Mouse (Mus musculus) liver, embryonic 12.5 days (tissue): ENCODE measurements around the gene Pacsin2. TPM values are rescaled to one million over a fixed set of nuclear protein-coding genes. Genes with fewer than 3 reads are reported as not detected.

Experiments
- ATAC-seq: fragments of 200-750 bp; cut with Nextera tagmentation; 2 replicates; pipeline ENCODE4 v1.8.0; 2017; ENCODE audit warnings: moderate number of reproducible peaks, mild to moderate bottlenecking, moderate library complexity
- H3K27ac ChIP-seq: fragments of 300-500 bp; sonication (generic); 2 replicates; pipeline ENCODE4 v1.5.1; 2016; ENCODE audit warnings: mild to moderate bottlenecking
- H3K27me3 ChIP-seq: fragments of 300-500 bp; sonication (generic); replicated peaks from 2 replicates; pipeline ENCODE4 v1.6.1; 2016; ENCODE audit warnings: mild to moderate bottlenecking, moderate library complexity
- H3K36me3 ChIP-seq: fragments of 300-500 bp; sonication (generic); 2 replicates; pipeline ENCODE4 v1.6.1; 2016; ENCODE audit warnings: mild to moderate bottlenecking, moderate library complexity
- H3K4me1 ChIP-seq: fragments of 300-500 bp; sonication (generic); 2 replicates; pipeline ENCODE4 v1.6.1; 2016
- H3K4me2 ChIP-seq: fragments of 300-500 bp; sonication (generic); 2 replicates; pipeline ENCODE4 v1.6.1; 2016; ENCODE audit warnings: mild to moderate bottlenecking, moderate library complexity
- H3K4me3 ChIP-seq: fragments of 300-500 bp; sonication (generic); 2 replicates; pipeline ENCODE4 v1.5.1; 2016; ENCODE audit warnings: mild to moderate bottlenecking, moderate library complexity
- H3K9ac ChIP-seq: fragments of 300-500 bp; sonication (generic); 2 replicates; pipeline ENCODE4 v1.6.1; 2016; ENCODE audit warnings: mild to moderate bottlenecking, moderate library complexity
- H3K9me3 ChIP-seq: fragments of 300-500 bp; sonication (generic); replicated peaks from 2 replicates; pipeline ENCODE4 v1.6.1; 2016; ENCODE audit warnings: mild to moderate bottlenecking, moderate library complexity
- WGBS: fragments of 180-500 bp; shearing (Covaris S2); methylation state at CpG from one replicate; pipeline ENCODE4 v1.1.7; 2016; ENCODE audit not compliant: insufficient replicate concordance; 5-methylcytosine and 5-hydroxymethylcytosine counted together
- polyA plus RNA-seq: library from polyadenylated mRNA; unstranded; fragments of >200 nt; fragmentation: Nextera tagmentation; extraction: Ambion mirVana; gene quantifications from 2 replicates; pipeline ENCODE4 v1.2.1, GENCODE M21; 2016

Gene Pacsin2
- polyA plus RNA-seq, 1 experiment from 2014 or later = 65.1 TPM

GRCm38 (mm10) chr15:83494572-83494920 lies 30.1 kb upstream of the Pacsin2 start:
- peaks cover 25% of the 10 kb centered on the region for H3K4me1 ChIP-seq
- no peak overlapping the region for H3K27ac ChIP-seq
- H3K4me3 ChIP-seq = no peak overlapping the region
- H3K9ac ChIP-seq = no peak overlapping the region
- no peak for ATAC-seq
- no peaks in the 10 kb centered on the region for H3K9me3 ChIP-seq
- peaks cover 19% of the 10 kb centered on the region for H3K36me3 ChIP-seq
- no peaks in the 10 kb centered on the region for H3K27me3 ChIP-seq
- 69% methylated on average over 6 of the region's 6 CpGs for WGBS
- H3K4me2 ChIP-seq = no peak overlapping the region

GRCm38 (mm10) chr15:83493856-83494571 lies 29.6 kb upstream of the Pacsin2 start:
- Histone ChIP-seq H3K27ac (no peak overlapping the region), H3K4me1 (peaks cover 25% of the 10 kb centered on the region), H3K27me3 (no peaks in the 10 kb centered on the region), H3K9me3 (no peaks in the 10 kb centered on the region), H3K4me2 (no peak overlapping the region), H3K9ac (no peak overlapping the region), H3K36me3 (peaks cover 16% of the 10 kb centered on the region), H3K4me3 (no peak overlapping the region)
- no peak for ATAC-seq
- WGBS = 64% methylated on average over 7 of the region's 7 CpGs

- Histone ChIP-seq H3K4me2 (no peak overlapping the region), H3K4me3 (no peak overlapping the region), H3K4me1 (peaks cover 25% of the 10 kb centered on the region), H3K9me3 (no peaks in the 10 kb centered on the region), H3K27me3 (no peaks in the 10 kb centered on the region), H3K27ac (no peak overlapping the region), H3K9ac (no peak overlapping the region), H3K36me3 (peaks cover 5% of the 10 kb centered on the region; the same call in 1 of the 2 replicates)
- 73% methylated on average over 5 of the region's 5 CpGs for WGBS
- ATAC-seq = no peak
Observed at GRCm38 (mm10) chr15:83491891-83492290, 27.5 kb upstream of the Pacsin2 start.

GRCm38 (mm10) chr15:83489471-83489870 lies 25.1 kb upstream of the Pacsin2 start:
- Histone ChIP-seq H3K4me3 (no peak overlapping the region), H3K4me1 (peaks cover 4% of the 10 kb centered on the region), H3K36me3 (no peaks in the 10 kb centered on the region), H3K9ac (no peak overlapping the region), H3K9me3 (no peaks in the 10 kb centered on the region), H3K27ac (no peak overlapping the region), H3K27me3 (no peaks in the 10 kb centered on the region), H3K4me2 (no peak overlapping the region)
- ATAC-seq = no peak
- 88% methylated on average over 20 of the region's 20 CpGs for WGBS

- 77% methylated on average over 9 of the region's 9 CpGs for WGBS
- Histone ChIP-seq H3K4me2 (no peak overlapping the region), H3K27me3 (no peaks in the 10 kb centered on the region), H3K9ac (no peak overlapping the region), H3K4me1 (peaks cover 3% of the 10 kb centered on the region), H3K9me3 (no peaks in the 10 kb centered on the region), H3K27ac (no peak overlapping the region), H3K36me3 (no peaks in the 10 kb centered on the region), H3K4me3 (no peak overlapping the region)
- ATAC-seq = no peak
Observed at GRCm38 (mm10) chr15:83487477-83488115, 23.2 kb upstream of the Pacsin2 start.

- no peaks in the 10 kb centered on the region for H3K9me3 ChIP-seq
- no peak overlapping the region for H3K4me2 ChIP-seq
- ATAC-seq = no peak
- H3K36me3 ChIP-seq = no peaks in the 10 kb centered on the region
- no peak overlapping the region for H3K27ac ChIP-seq
- 85% methylated on average over 10 of the region's 10 CpGs for WGBS
- no peak overlapping the region for H3K4me3 ChIP-seq
- H3K4me1 ChIP-seq = peaks cover 17% of the 10 kb centered on the region
- H3K27me3 ChIP-seq = 0 out of 2 replicates have a peak, but pooled peaks cover under 1% of the 10 kb centered on the region
- H3K9ac ChIP-seq = no peak overlapping the region
Observed at GRCm38 (mm10) chr15:83484311-83484710, 19.9 kb upstream of the Pacsin2 start.

GRCm38 (mm10) chr15:83483482-83483881 lies 19.1 kb upstream of the Pacsin2 start:
- 6% methylated on average over 2 of the region's 2 CpGs for whole genome bisulfite sequencing
- 0 out of 2 replicates have a peak, but pooled peaks have one; percentile 51 for ATAC-seq

GRCm38 (mm10) chr15:83482645-83483224 lies 18.3 kb upstream of the Pacsin2 start:
- H3K27me3 ChIP-seq = 0 out of 2 replicates have a peak, but pooled peaks cover 9% of the 10 kb centered on the region
- no peaks in the 10 kb centered on the region for H3K36me3 ChIP-seq
- ATAC-seq = no peak
- H3K4me1 ChIP-seq = peaks cover 17% of the 10 kb centered on the region
- 44% methylated on average over 8 of the region's 8 CpGs for WGBS
- no peak overlapping the region for H3K4me2 ChIP-seq
- no peak overlapping the region for H3K9ac ChIP-seq
- H3K4me3 ChIP-seq = no peak overlapping the region
- no peak overlapping the region; the same call in 1 of the 2 replicates for H3K27ac ChIP-seq
- no peaks in the 10 kb centered on the region for H3K9me3 ChIP-seq

More at GRCm38 (mm10) chr15:83483482-83483881, 19.1 kb upstream of the Pacsin2 start:
- Histone ChIP-seq H3K4me3 (no peak overlapping the region), H3K27ac (no peak overlapping the region), H3K9ac (no peak overlapping the region), H3K4me2 (no peak overlapping the region), H3K36me3 (no peaks in the 10 kb centered on the region), H3K4me1 (peaks cover 17% of the 10 kb centered on the region), H3K27me3 (0 out of 2 replicates have a peak, but pooled peaks cover 8% of the 10 kb centered on the region), H3K9me3 (no peaks in the 10 kb centered on the region)

- peaks cover 20% of the 10 kb centered on the region for H3K4me1 ChIP-seq
- H3K9ac ChIP-seq = no peak overlapping the region
- H3K36me3 ChIP-seq = no peaks in the 10 kb centered on the region
- H3K9me3 ChIP-seq = no peaks in the 10 kb centered on the region
- WGBS = 63% methylated on average over 10 of the region's 10 CpGs
- no peak overlapping the region for H3K27ac ChIP-seq
- no peak overlapping the region for H3K4me3 ChIP-seq
- no peak overlapping the region for H3K4me2 ChIP-seq
- H3K27me3 ChIP-seq = 0 out of 2 replicates have a peak, but pooled peaks cover 14% of the 10 kb centered on the region
- no peak for ATAC-seq
Observed at GRCm38 (mm10) chr15:83481236-83481780, 16.9 kb upstream of the Pacsin2 start.

GRCm38 (mm10) chr15:83479818-83480217 lies 15.4 kb upstream of the Pacsin2 start:
- WGBS = 72% methylated on average over 4 of the region's 4 CpGs
- no peak for ATAC-seq
- H3K36me3 ChIP-seq = no peaks in the 10 kb centered on the region

GRCm38 (mm10) chr15:83478096-83478495 lies 13.7 kb upstream of the Pacsin2 start:
- Histone ChIP-seq H3K4me1 (peaks cover 45% of the 10 kb centered on the region), H3K4me2 (no peak overlapping the region), H3K4me3 (no peak overlapping the region), H3K36me3 (no peaks in the 10 kb centered on the region), H3K9ac (no peak overlapping the region), H3K9me3 (no peaks in the 10 kb centered on the region), H3K27ac (no peak overlapping the region), H3K27me3 (0 out of 2 replicates have a peak, but pooled peaks cover 14% of the 10 kb centered on the region)
- 50% methylated on average over 3 of the region's 3 CpGs for WGBS
- no peak for ATAC-seq

More at GRCm38 (mm10) chr15:83479818-83480217, 15.4 kb upstream of the Pacsin2 start:
- Histone ChIP-seq H3K4me2 (no peak overlapping the region), H3K27me3 (0 out of 2 replicates have a peak, but pooled peaks cover 14% of the 10 kb centered on the region), H3K27ac (no peak overlapping the region), H3K9ac (no peak overlapping the region), H3K4me3 (no peak overlapping the region), H3K4me1 (peaks cover 27% of the 10 kb centered on the region), H3K9me3 (no peaks in the 10 kb centered on the region)
